ENCODE assay signal across 13 mouse cellular contexts in the genomic region with DNA sequence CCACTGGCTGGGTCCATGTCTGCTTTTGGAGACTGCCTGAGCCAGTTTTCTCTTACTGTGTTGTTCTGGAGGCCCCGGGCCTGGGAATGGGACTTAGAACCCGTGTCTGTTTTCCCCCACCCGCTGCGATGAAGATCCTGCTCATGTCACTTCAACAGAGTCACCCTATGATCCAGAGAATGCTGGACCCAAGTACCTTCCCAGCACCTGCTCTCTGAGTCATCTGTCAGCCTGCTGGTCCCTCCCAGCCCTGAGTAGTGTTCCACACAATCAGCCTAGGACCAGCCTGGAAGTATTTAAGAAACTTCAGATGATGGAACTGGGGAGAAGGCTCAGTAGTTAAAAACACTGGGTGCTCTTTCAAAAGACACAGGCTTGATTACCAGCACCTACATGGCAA. TPM values are rescaled to one million over a fixed set of nuclear protein-coding genes. Genes with fewer than 3 reads are reported as not detected.
"Had no signal": no experiment of that assay in that cellular context is flagged by ENCODE, and none has a peak within 500 bp of the region (broad histone marks: within the 10 kb centered on the region; RNA-seq: fewer than 3 reads in every experiment).

No protein-coding gene starts in this region.

- H3K27ac ChIP-seq: kidney, postnatal 0 days; liver, embryonic 13.5 days; macrophage; midbrain, embryonic 12.5 days; midbrain, embryonic 15.5 days; neural tube, embryonic 13.5 days had no signal

- H3K4me3 ChIP-seq: liver, embryonic 13.5 days; midbrain, embryonic 12.5 days; midbrain, embryonic 15.5 days; neural tube, embryonic 13.5 days had no signal

- DNase-seq: kidney, postnatal 25 days; liver, embryonic 13.5 days; thymus, adult 2 months; thymus, postnatal 14 days; thymus, postnatal 4 days had no signal

- H3K9ac ChIP-seq: liver, embryonic 13.5 days; lung, embryonic 14.5 days; midbrain, embryonic 12.5 days; midbrain, embryonic 15.5 days; neural tube, embryonic 13.5 days had no signal

- H3K27me3 ChIP-seq: midbrain, embryonic 12.5 days; midbrain, embryonic 15.5 days; neural tube, embryonic 13.5 days had no signal

- H3K4me2 ChIP-seq: liver, embryonic 13.5 days; lung, embryonic 14.5 days; midbrain, embryonic 12.5 days; midbrain, embryonic 15.5 days; neural tube, embryonic 13.5 days had no signal

- H3K4me1 ChIP-seq: midbrain, embryonic 15.5 days had no signal

- ATAC-seq: lung, postnatal 0 days; midbrain, embryonic 15.5 days had no signal

- H3K9me3 ChIP-seq: liver, embryonic 13.5 days; midbrain, embryonic 12.5 days; midbrain, embryonic 15.5 days; neural tube, embryonic 13.5 days had no signal

RNA-seq across cellular contexts. Expression of a gene that starts 9.8 kb away (rescaled TPM):
- total RNA-seq: megakaryocyte, adult 5-6 weeks had no signal
